ENCODE assay signal across 22 mouse cellular contexts in genomic region chr15:97467781-97468485, GRCm38 (mm10).
DNase-seq lines count a peak whose midpoint lies in the region.
"Had no signal": no experiment of that assay in that cellular context is flagged by ENCODE, and none has a peak within 500 bp of the region (broad histone marks: within the 10 kb centered on the region; RNA-seq: fewer than 3 reads in every experiment).

No protein-coding gene starts in this region.

- no peaks in the 10 kb centered on the region for H3K27me3 ChIP-seq in forebrain, embryonic 10.5 days (ENCODE audit: poor library complexity, severe bottlenecking)
- H3K27me3 ChIP-seq: embryonic facial prominence, embryonic 13.5 days; forebrain, embryonic 15.5 days; heart, embryonic 13.5 days; kidney, embryonic 15.5 days had no signal

- no peak overlapping the region for H3K4me3 ChIP-seq in forebrain, embryonic 10.5 days
- H3K4me3 ChIP-seq: embryonic facial prominence, embryonic 13.5 days; erythroblast, embryonic 14.5 days; forebrain, embryonic 15.5 days; heart, embryonic 13.5 days; kidney, embryonic 15.5 days; layer of hippocampus, adult 2 months; midbrain, embryonic 10.5 days; myocyte had no signal

- 91% methylated on average over 18 of the region's 18 CpGs for WGBS in forebrain, embryonic 10.5 days

- no peak overlapping the region for H3K27ac ChIP-seq in forebrain, embryonic 10.5 days
- H3K27ac ChIP-seq: embryonic facial prominence, embryonic 13.5 days; forebrain, embryonic 15.5 days; heart, embryonic 13.5 days; hindbrain, postnatal 0 days; kidney, embryonic 15.5 days; layer of hippocampus, adult 2 months; midbrain, embryonic 10.5 days; stomach, postnatal 0 days had no signal

- H3K4me1 ChIP-seq in forebrain, embryonic 10.5 days = no peaks in the 10 kb centered on the region
- H3K4me1 ChIP-seq: embryonic facial prominence, embryonic 13.5 days; forebrain, embryonic 15.5 days; heart, embryonic 13.5 days; midbrain, embryonic 10.5 days had no signal

- H3K9me3 ChIP-seq in forebrain, embryonic 10.5 days = no peaks in the 10 kb centered on the region
- H3K9me3 ChIP-seq: embryonic facial prominence, embryonic 13.5 days; forebrain, embryonic 15.5 days; heart, embryonic 13.5 days; kidney, embryonic 15.5 days; midbrain, embryonic 10.5 days had no signal

- no peaks in the 10 kb centered on the region for H3K36me3 ChIP-seq in forebrain, embryonic 10.5 days (replicated peaks)
- H3K36me3 ChIP-seq: embryonic facial prominence, embryonic 13.5 days; forebrain, embryonic 15.5 days; heart, embryonic 13.5 days; kidney, embryonic 15.5 days; midbrain, embryonic 10.5 days had no signal

- peak; percentile 66 for DNase-seq in heart, adult 11 months
- DNase-seq in heart, adult 8-10 months (ENCODE audit: low spot score) = no peak
- DNase-seq in lung, postnatal 10 days = peak; percentile 46
- DNase-seq in lung, postnatal 36 days = no peak
- DNase-seq in thymus, postnatal 14 days = peak; percentile 3
- no peak for DNase-seq in thymus, postnatal 25 days
- DNase-seq in forebrain, embryonic 10.5 days (ENCODE audit: extremely low spot score, low spot score) = no peak
- DNase-seq: adrenal gland, postnatal 14 days; cerebellum, adult 8-10 months; cerebellum, postnatal 36 days; embryo, embryonic 11 days; heart, postnatal 14 days had no signal

Comparison
In these comparisons a context has a peak if more than half of its experiments do, and no peak if none do; other contexts are left out.
1. DNase-seq: peak in heart, adult 11 months (single experiment), lung, postnatal 10 days (single experiment) and thymus, postnatal 14 days (single experiment); none in heart, adult 8-10 months (single experiment), lung, postnatal 36 days (single experiment), thymus, postnatal 25 days (single experiment) and forebrain, embryonic 10.5 days (single experiment).